Mouse (Mus musculus) 3134 (cell line): ENCODE results near the gene Frmd7.

Source experiments
- DNase-seq: peaks from one replicate; pipeline ENCODE4 v3.0.0-alpha.2; 2011; ENCODE audit warnings: low spot score; ENCODE audit not compliant: insufficient read length; ENCODE audit errors: extremely low read depth

Gene Frmd7

GRCm38 (mm10) chrX:50874246-50875002 lies 68.1 kb downstream of the Frmd7 start:
- no peak for DNase-seq

DNA sequence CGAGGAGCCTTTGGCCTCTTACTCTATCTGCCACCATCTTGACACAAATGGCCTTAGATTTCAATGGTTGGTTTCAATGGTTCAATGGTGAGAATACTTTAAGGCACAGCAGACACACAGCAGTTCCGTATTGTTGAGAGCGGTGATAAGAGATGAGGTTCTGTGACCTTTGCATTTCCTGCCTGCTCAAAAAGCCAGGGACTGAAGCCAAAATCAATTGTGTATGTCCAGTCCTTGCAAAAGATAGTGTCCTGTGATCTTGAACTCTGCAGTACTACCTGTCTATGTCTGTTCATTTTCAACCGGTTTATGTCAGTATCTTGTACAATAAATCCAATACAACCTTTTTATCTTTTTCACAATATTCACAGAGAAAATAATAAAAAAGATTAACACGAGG lies 77.8 kb downstream of the Frmd7 start:
- DNase-seq = no peak

GRCm38 (mm10) chrX:50863771-50864170 lies 78.7 kb downstream of the Frmd7 start:
- DNase-seq = no peak

DNA sequence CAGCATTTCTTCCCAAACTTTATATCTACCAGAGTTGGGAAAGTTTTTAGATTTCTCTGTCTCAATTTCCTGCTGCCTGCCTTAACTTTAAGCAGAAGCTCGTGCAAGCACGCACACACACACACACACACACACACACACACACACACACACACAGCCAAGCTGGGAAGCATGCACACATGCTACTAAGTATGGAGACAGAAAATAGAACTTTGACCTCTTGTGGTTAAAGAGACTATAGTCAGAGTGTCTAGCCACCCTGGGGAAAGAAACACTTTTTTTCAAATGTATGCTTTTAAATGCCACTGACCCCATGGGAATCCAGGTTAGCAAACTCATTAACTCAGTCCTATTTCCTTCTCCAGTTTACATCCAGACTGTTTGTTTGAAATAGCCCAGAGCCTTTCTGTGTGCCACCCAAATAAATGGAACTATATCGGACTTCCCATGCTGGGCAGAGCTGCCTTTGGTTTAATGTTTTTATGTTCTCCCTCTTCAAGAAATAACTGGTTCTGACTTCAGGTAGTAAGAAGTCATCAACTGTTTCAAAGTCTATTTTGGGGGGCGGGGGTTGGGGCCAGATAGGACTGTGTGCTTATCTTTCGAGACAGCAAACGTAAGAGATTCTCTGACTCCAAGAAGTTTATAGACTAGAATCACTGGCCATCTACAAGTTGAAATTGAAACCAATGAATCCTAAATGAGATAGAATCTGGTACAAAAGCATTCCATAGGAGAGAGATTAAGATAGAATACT lies 91.9 kb downstream of the Frmd7 start:
- DNase-seq = no peak
